Mouse (Mus musculus) gonadal fat pad, adult 2 months (tissue): ENCODE data around the gene Cks1b. TPM values are rescaled to one million over a fixed set of nuclear protein-coding genes. Genes with fewer than 3 reads are reported as not detected.
"Not testable (repeated sequence)": the region's sequence is repeated elsewhere in the genome, so short reads cannot be mapped to it uniquely, and the experiment has no call there.

ENCODE experiments used
- DNase-seq: peaks from one replicate; pipeline ENCODE4 v3.0.0-alpha.2; 2012; ENCODE audit warnings: low read depth
- polyA plus RNA-seq: library from polyadenylated mRNA; depleted of rRNA; stranded (reverse); fragments of >200 nt; gene quantifications from 2 replicates; pipeline ENCODE4 v1.2.3, GENCODE M21; 2012; rRNA removed

The Cks1b gene
- polyA plus RNA-seq, result 51.7 and 55.1 TPM in 2 replicates

GRCm38 (mm10) chr3:89418170-89418860 is at the start of gene Cks1b, which contains the start of gene Shc1:
Gene Cks1b (minus strand): TSS chr3:89418383.
Gene Shc1 (plus strand): TSS chr3:89418443.
- DNase-seq, result peak; percentile 97

DNA sequence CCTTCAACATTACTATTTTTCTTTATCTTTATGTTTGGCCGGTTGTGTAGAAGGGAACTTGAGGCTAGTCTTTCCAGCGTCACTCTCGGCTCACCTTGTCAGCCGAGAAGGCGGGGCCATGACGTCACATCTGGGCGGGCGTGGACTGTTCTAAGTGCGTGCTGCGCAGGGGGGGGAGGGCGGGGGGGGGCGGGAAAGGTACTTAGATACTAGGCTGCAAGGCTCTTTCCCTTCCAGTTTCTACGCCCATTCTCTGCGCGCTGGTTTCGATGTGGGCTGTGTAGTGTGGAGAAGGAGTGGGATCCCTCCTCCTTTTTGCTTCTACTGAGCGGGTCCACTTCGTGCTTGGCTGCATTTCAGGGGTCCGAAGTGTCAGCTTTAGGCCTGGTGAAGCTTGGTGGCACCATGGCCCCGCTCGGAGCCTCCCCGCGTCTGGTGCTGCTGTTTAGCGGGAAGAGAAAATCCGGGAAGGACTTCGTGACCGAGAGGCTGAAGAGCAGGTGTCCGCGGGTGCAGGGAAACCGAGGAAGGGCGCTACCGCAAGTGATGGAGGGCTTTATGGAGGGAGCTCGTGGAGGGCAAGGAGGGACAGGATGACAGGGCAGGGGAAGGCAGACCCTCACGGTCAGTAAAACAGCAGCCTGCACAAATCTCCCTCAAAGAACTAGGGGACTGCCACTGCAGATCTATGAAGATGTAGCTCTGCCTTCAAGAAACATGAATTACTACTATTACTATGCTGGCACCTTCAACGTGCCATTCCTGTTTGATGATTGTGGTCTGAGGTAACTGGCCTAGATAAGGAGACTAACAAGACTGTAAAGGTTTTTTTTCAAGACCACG is 41.0 kb upstream of the Cks1b start:
- DNase-seq, result no peak

DNA sequence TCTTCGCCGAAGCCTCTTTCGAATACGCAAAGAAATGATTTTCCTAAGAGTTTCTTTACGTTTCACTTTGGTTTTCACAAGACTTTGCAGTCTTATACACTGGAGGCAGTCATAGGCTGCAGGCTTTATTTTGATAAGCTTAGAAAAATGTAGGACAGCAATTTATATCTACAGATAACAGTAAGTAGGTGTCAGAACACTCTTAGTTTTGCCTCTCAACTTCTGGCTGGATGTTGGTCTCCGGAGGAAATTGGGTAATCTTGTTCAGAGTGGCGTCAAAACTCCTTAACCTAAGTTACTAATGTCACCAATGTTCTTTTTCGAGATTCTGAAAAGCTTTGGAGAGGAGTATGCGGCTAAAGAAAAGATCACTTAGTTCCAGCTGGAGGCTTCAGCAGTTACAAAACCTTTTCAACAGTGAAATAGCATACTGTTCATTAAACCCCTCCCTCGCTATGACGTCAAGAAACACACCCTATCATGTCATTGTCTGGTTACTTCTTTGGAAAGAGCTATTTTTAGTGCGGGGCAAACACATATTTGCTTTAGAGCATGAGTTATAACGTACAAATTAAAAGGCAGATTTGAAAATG is 40.3 kb upstream of the Cks1b start:
- DNase-seq, result no peak

DNA sequence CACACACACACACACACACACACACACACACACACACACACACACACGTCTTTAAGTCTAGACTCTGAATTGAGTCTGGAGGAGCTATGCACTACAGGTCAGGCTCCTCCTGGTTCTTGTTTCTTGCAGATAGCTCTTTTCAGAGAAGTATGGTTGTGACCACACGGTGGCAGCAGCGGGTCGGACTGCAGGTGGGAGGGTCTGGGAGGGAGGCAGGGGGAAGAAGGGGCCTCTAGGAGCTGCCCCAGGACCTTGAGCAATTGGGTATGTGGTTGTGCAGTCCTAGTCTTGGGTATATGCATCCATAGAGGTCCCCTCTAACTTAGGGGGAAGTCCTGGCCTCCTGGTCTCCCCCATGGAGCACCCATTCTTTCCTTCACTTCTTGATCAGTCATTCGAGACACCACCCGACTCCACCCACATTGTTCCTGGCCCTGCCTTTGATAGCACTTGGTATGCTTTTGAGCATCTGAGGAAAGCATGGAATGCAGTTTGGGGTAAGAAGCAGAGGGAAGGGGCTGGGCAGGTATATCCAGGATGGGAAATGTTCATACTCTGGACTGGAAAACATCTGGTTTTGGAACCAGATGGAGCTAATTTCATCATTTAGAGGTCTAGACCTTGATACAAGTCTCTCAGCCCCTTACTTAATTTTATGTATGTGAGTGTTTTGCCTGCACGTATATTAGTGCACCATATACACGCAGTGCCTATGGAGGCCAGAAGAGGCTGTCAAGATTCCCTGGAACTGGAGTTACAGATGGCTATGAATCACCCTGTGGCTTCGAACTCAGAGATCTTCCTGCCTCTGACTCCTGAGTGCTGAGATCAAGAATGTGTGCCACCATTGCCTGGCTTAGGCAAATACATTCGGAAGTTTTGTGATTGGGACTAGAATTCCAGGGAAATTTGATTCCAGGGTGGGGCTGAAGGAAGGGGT is 38.8 kb upstream of the Cks1b start:
- DNase-seq, result no peak

DNA sequence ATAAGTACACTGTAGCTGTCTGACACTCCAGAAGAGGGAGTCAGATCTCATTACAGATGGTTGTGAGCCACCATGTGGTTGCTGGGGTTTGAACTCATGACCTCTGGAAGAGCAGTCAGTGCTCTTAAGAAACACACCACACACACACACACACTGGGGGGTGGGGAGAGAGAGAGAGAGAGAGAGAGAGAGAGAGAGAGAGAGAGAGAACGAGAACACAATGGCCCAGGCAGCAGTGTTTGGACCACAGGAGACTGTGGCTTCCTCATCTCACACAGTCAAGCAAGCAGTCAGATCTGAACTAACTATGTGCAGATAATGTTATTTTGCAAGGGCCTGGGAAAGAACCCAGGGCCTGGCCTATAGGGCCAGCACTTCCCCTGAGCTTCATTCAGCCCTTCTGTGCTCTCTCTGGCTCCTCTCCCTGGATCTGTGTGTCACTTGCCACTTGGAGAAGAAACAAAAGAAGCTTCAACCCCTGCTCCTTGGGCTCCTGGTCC is 37.7 kb upstream of the Cks1b start:
- DNase-seq, result no peak

DNA sequence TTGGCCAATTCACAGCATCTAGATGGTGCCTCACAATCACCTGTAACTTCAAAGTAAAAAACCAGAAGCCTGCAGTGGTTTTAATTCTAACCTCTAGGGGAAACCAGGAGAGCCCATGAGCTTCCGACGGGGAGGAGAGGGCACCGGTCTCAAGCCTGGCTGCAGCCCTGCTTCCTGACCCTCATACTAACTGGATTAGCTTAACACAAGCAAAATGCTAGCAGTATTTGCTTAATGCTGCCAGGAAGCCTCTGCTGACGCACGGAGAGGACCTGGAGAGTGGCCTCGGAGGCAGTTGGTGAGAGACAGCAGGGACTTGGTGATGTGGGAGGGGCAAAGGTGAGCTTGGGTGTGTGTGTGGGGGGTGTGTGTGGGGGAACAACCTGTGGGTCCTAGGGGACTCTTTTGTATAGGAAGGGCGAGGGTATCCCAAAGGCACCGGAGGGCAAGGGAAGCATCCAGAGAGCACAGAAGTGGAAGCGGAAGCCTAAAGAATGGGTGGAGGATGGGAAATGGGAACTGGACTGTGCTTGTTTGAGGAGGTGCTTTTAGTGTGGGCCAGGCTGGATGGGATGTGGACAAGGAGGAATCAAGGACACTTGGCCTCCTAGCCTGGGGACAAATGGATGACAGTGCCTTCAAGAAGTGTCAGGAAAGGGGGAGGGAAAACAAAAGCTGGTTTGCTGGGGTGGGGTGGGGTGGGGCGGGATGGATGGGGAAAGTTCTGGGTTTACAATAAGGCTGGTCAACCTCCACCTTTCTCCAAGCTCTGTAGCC is 36.4 kb upstream of the Cks1b start, which contains the start of gene Pmvk:
TSS of gene Pmvk (plus strand) at position 141 of the 777 bp plus-strand sequence.
- no peak for DNase-seq

DNA sequence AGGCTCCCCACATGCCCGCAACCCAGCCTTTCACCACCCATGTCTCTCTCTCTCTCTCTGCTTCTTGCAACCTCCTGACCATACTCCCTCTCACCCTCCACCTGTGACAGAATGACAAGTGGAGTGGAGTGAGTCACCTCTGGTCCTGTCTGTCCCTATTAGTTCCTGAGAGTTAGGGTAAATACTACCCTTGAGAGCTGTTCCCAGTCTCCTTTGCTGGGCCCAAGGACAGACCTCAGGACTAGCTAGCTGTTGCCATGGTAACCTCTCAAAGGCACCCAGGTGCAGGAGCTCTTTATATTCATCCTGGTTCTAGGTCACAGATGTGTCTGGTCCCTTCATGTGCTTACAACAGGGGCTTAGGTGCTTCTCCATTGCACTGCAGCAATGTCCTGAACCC is 33.7 kb upstream of the Cks1b start:
- DNase-seq, result no peak

DNA sequence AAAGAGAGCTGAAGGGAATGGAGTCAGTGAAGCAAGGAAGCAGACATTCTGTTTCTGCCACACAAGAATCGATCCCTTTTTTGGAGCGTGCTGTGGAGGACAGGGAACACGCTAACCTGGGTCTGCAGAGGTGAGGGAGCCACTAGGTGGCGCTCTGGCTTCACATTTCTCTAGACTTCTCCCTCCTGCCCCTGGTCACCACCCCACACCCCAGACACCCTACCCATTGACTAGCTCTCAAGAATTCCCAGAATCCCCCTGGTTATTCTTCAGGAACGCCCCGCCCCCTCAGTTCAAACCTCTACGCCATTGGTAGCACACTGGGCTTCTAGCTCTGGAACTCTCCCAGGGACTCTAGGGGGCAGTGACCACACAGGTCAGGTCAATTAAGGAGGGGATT is 31.4 kb upstream of the Cks1b start:
- no peak for DNase-seq

- DNase-seq, result no peak
Observed at GRCm38 (mm10) chr3:89448720-89449537, 30.7 kb upstream of the Cks1b start.

GRCm38 (mm10) chr3:89440691-89441090 is 22.5 kb upstream of the Cks1b start:
- no peak for DNase-seq

- DNase-seq, result no peak
Observed at GRCm38 (mm10) chr3:89437269-89437668, 19.1 kb upstream of the Cks1b start.

- no peak for DNase-seq
Observed at GRCm38 (mm10) chr3:89436176-89437113, 18.3 kb upstream of the Cks1b start, which contains the start of gene Pbxip1. Gene Pbxip1 (plus strand): TSS chr3:89436706.

DNA sequence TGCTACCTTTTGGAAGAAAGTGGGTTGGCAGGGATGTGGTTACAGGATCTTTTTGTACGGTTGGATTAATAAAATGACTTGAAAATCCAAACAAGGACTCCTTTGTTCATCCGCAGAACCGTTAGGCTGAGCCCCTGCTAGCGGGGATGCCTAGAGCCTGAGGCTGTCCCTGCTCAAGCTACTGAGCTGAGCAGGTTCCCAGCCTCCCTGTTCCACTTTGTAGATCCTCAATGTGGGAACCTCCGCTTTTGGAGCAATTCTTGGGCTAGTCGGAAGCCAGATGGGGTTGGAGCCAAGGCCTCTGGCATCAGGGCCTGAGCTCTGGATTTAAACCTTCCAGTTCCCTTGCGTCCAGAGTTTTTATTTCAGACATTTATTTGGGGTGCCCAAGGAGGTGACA is 16.9 kb upstream of the Cks1b start:
- DNase-seq, result no peak

- no peak for DNase-seq
Observed at GRCm38 (mm10) chr3:89434532-89434931, 16.3 kb upstream of the Cks1b start.

- no peak for DNase-seq
Observed at GRCm38 (mm10) chr3:89432606-89433005, 14.4 kb upstream of the Cks1b start.

GRCm38 (mm10) chr3:89430171-89431159 is 12.3 kb upstream of the Cks1b start, which contains the start of gene Pygo2:
Gene Pygo2 (plus strand): TSS chr3:89430214.
- DNase-seq, result no peak

DNA sequence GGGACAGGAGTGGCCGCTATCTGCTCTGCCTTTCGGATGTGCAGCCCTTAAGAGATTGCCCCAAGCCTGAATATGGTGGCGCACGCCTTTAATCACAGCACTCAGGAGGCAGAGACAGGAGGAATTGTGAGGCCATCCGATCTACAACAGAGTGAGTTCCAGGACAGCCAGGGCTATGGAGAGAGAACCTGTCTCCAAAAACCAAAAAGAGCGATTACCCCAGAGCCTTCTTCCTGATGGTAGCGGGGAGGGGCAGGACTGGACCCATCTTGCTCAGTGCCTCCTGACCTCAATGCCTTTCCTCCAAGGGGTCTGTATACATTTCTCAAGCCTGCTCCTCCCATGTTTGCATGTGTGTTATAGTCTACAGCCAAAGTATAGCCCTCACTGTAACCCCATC is 10.8 kb upstream of the Cks1b start:
- not testable (repeated sequence) for DNase-seq
